Mouse (Mus musculus): ENCODE measurements around the gene Dhx16. TPM values are rescaled to one million over a fixed set of nuclear protein-coding genes. Genes with fewer than 3 reads are reported as not detected.
"Not testable (repeated sequence)": the region's sequence is repeated elsewhere in the genome, so short reads cannot be mapped to it uniquely, and the experiment has no call there.

The Dhx16 gene
- 10 to 100 TPM; 29.5 to 32.4 TPM for total RNA-seq (2021)

GRCm38 (mm10) chr17:35879245-35880057 is at the start of gene Dhx16:
Gene Dhx16, plus strand, starts transcription at chr17:35879819.
- peak; percentile 96 to 97 for DNase-seq (ENCODE audit: low spot score in 2 of 2)
- intact Hi-C loops (cut with DNase I): no loop called here

GRCm38 (mm10) chr17:35832400-35833238 is 47.0 kb upstream of the Dhx16 start:
- intact Hi-C loops (cut with DNase I): loop anchor here (10.0 kb wide), 1 partner anchor 142 kb away; the partner anchor contains the start of gene Gnl1
- no peak for DNase-seq (ENCODE audit: low spot score in 2 of 2)

GRCm38 (mm10) chr17:35833239-35833751 is 46.3 kb upstream of the Dhx16 start:
- DNase-seq (ENCODE audit: low spot score in 2 of 2): no peak
- intact Hi-C loops (cut with DNase I): loop anchor here (10.0 kb wide), 1 partner anchor 142 kb away; the partner anchor contains the start of gene Gnl1

- intact Hi-C loops (cut with DNase I): loop anchor here (10.0 kb wide), 1 partner anchor 141 kb away; the partner anchor contains the start of gene Gnl1
- no peak for DNase-seq (ENCODE audit: low spot score in 2 of 2)
Observed at GRCm38 (mm10) chr17:35833894-35834293, 45.7 kb upstream of the Dhx16 start.

GRCm38 (mm10) chr17:35834696-35835422 is 44.8 kb upstream of the Dhx16 start:
- DNase-seq (ENCODE audit: low spot score in 2 of 2): peak; percentile 50 to 54
- intact Hi-C loops (cut with DNase I): loop anchor here (5.0 to 10.0 kb wide), 2 partner anchors 82 to 140 kb away; partner anchors contain the start of genes Gnl1, Mrps18b and Ppp1r10

- no peak for DNase-seq (ENCODE audit: low spot score in 2 of 2)
- intact Hi-C loops (cut with DNase I): loop anchor here (2.0 to 10.0 kb wide), 3 partner anchors 37 to 139 kb away; partner anchors contain the start of genes Gnl1, Mrps18b and Ppp1r10
Observed at GRCm38 (mm10) chr17:35835424-35836140, 44.0 kb upstream of the Dhx16 start.

- peak; percentile 89 to 94 for DNase-seq (ENCODE audit: low spot score in 2 of 2)
- intact Hi-C loops (cut with DNase I): loop anchor here (2.0 to 10.0 kb wide), 3 partner anchors 36 to 138 kb away; partner anchors contain the start of genes Gnl1, Mrps18b and Ppp1r10
Observed at GRCm38 (mm10) chr17:35836178-35836965, 43.2 kb upstream of the Dhx16 start.

- intact Hi-C loops (cut with DNase I): loop anchor here (2.0 to 10.0 kb wide), 3 partner anchors 36 to 138 kb away; partner anchors contain the start of genes Gnl1, Mrps18b and Ppp1r10
- peak; percentile 86 to 88 for DNase-seq (ENCODE audit: low spot score in 2 of 2)
Observed at GRCm38 (mm10) chr17:35836991-35837422, 42.6 kb upstream of the Dhx16 start.

GRCm38 (mm10) chr17:35837487-35837886 is 42.1 kb upstream of the Dhx16 start:
- peak; percentile 47 to 52 for DNase-seq (ENCODE audit: low spot score in 2 of 2)
- intact Hi-C loops (cut with DNase I): loop anchor here (2.0 to 10.0 kb wide), 3 partner anchors 35 to 137 kb away; partner anchors contain the start of genes Gnl1, Mrps18b and Ppp1r10

GRCm38 (mm10) chr17:35838122-35838544 is 41.5 kb upstream of the Dhx16 start, which contains the start of gene Tubb5:
Gene Tubb5, minus strand, starts transcription at chr17:35838306.
- peak; percentile 97 to 99 for DNase-seq (ENCODE audit: low spot score in 2 of 2)
- intact Hi-C loops (cut with DNase I): loop anchor here (5.0 to 10.0 kb wide), 2 partner anchors 79 to 137 kb away; partner anchors contain the start of genes Gnl1, Mrps18b and Ppp1r10

GRCm38 (mm10) chr17:35838570-35838969 is 41.0 kb upstream of the Dhx16 start:
- intact Hi-C loops (cut with DNase I): loop anchor here (5.0 to 10.0 kb wide), 2 partner anchors 79 to 136 kb away; partner anchors contain the start of genes Gnl1, Mrps18b and Ppp1r10
- no peak for DNase-seq (ENCODE audit: low spot score in 2 of 2)

GRCm38 (mm10) chr17:35839002-35839401 is 40.6 kb upstream of the Dhx16 start:
- intact Hi-C loops (cut with DNase I): loop anchor here (5.0 to 10.0 kb wide), 2 partner anchors 78 to 136 kb away; partner anchors contain the start of genes Gnl1, Mrps18b and Ppp1r10
- DNase-seq (ENCODE audit: low spot score in 2 of 2): not testable (repeated sequence)

- intact Hi-C loops (cut with DNase I): no loop called here
- DNase-seq (ENCODE audit: low spot score in 2 of 2): no peak
Observed at GRCm38 (mm10) chr17:35840561-35840960, 39.1 kb upstream of the Dhx16 start.

GRCm38 (mm10) chr17:35841076-35841950 is 38.3 kb upstream of the Dhx16 start, which contains the start of gene Mdc1:
Gene Mdc1, plus strand, starts transcription at chr17:35841515.
- DNase-seq (ENCODE audit: low spot score in 2 of 2): peak; percentile 100
- intact Hi-C loops (cut with DNase I): no loop called here

- intact Hi-C loops (cut with DNase I): loop anchor here (2.0 kb wide), 1 partner anchor 19 kb away; the partner anchor contains the start of gene Nrm
- no peak for DNase-seq (ENCODE audit: low spot score in 2 of 2)
Observed at GRCm38 (mm10) chr17:35842006-35842405, 37.6 kb upstream of the Dhx16 start.

- DNase-seq (ENCODE audit: low spot score in 2 of 2): no peak
- intact Hi-C loops (cut with DNase I): loop anchor here (2.0 kb wide), 1 partner anchor 17 kb away; the partner anchor contains the start of gene Nrm
Observed at GRCm38 (mm10) chr17:35843514-35843913, 36.1 kb upstream of the Dhx16 start.
